Mouse (Mus musculus) spleen, adult 2 months (tissue): Measurements from ENCODE around the gene Rpp25l. TPM values are rescaled to one million over a fixed set of nuclear protein-coding genes. Genes with fewer than 3 reads are reported as not detected.

Source experiments
- DNase-seq, 2 experiments: peaks; one replicate each; pipeline versions ENCODE4 v3.0.0 to v3.0.0-alpha.2; 2012 to 2021; ENCODE audit warnings: low spot score in 2 of 2, low read depth in 1 of 2
- H3K27ac ChIP-seq: fragments of 200-500 bp; 2 replicates; pipeline ENCODE4 v1.5.1; 2012; ENCODE audit warnings: low read length, inconsistent platforms; ENCODE audit not compliant: insufficient read depth
- H3K27me3 ChIP-seq: fragments of 200-500 bp; 2 replicates; pipeline ENCODE4 v1.6.1; 2012; ENCODE audit warnings: mild to moderate bottlenecking, moderate library complexity, low read length, inconsistent platforms; ENCODE audit not compliant: control insufficient read depth, insufficient read depth
- H3K36me3 ChIP-seq: fragments of 200-500 bp; 2 replicates; pipeline ENCODE4 v1.6.1; 2012; ENCODE audit warnings: mild to moderate bottlenecking, low read length, inconsistent platforms; ENCODE audit not compliant: control insufficient read depth, insufficient read depth
- H3K4me1 ChIP-seq: fragments of 200-500 bp; 2 replicates; pipeline ENCODE4 v1.6.1; 2011; ENCODE audit warnings: inconsistent platforms; ENCODE audit not compliant: control insufficient read depth, insufficient read depth, insufficient read length
- H3K4me3 ChIP-seq: fragments of 200-500 bp; 2 replicates; pipeline ENCODE4 v1.5.1; 2011; ENCODE audit warnings: mild to moderate bottlenecking, inconsistent platforms; ENCODE audit not compliant: insufficient read depth, insufficient read length; ENCODE audit errors: extremely low read depth
- CTCF ChIP-seq: fragments of 200-500 bp; IDR thresholded peaks from 2 replicates; pipeline ENCODE4 v1.5.1; 2011; ENCODE audit warnings: mild to moderate bottlenecking, inconsistent platforms; ENCODE audit not compliant: insufficient read depth, insufficient read length, insufficient replicate concordance; ENCODE audit errors: extremely low read depth
- POLR2A ChIP-seq: fragments of 200-500 bp; IDR thresholded peaks from 2 replicates; pipeline ENCODE4 v1.6.1; 2011; ENCODE audit warnings: low read depth, low read length, inconsistent platforms
- WGBS: fragments of 180-500 bp; shearing (Covaris S2); methylation state at CpG from one replicate; pipeline ENCODE4 v1.1.7; 2018; 5-methylcytosine and 5-hydroxymethylcytosine counted together
- polyA plus RNA-seq: library from polyadenylated mRNA; depleted of rRNA; stranded (reverse); fragments of >200 nt; gene quantifications from 2 replicates; pipeline ENCODE4 v1.2.3, GENCODE M21; 2012

The Rpp25l gene
- polyA plus RNA-seq, 1 experiment: 32.8 TPM

- Histone ChIP-seq H3K27me3 (no peaks in the 10 kb centered on the region), H3K36me3 (no peaks in the 10 kb centered on the region), H3K27ac (no peak overlapping the region), H3K4me3 (no peak overlapping the region), H3K4me1 (no peaks in the 10 kb centered on the region)
- TF ChIP-seq POLR2A: no peak
- no peak for DNase-seq
- 84% methylated on average over 19 of the region's 19 CpGs for whole genome bisulfite sequencing
These were observed 40.1 kb downstream of the Rpp25l start for GRCm38 (mm10) chr4:41673186-41673585.

- Histone ChIP-seq H3K36me3 (no peaks in the 10 kb centered on the region), H3K4me1 (no peaks in the 10 kb centered on the region), H3K27ac (no peak overlapping the region), H3K4me3 (no peak overlapping the region), H3K27me3 (no peaks in the 10 kb centered on the region)
- WGBS: 67% methylated on average over 8 of the region's 8 CpGs
- DNase-seq: no peak
- TF ChIP-seq POLR2A: no peak
- no peak for TF ChIP-seq CTCF
These were observed 40.8 kb downstream of the Rpp25l start for GRCm38 (mm10) chr4:41672522-41672963.

GRCm38 (mm10) chr4:41671963-41672480, 41.3 kb downstream of the Rpp25l start:
- H3K36me3 ChIP-seq: no peaks in the 10 kb centered on the region
- no peaks in the 10 kb centered on the region for H3K4me1 ChIP-seq
- H3K27me3 ChIP-seq: no peaks in the 10 kb centered on the region
- no peak for DNase-seq
- H3K27ac ChIP-seq: no peak overlapping the region
- 49% methylated on average over 8 of the region's 8 CpGs for WGBS
- TF ChIP-seq CTCF (no peak), POLR2A (no peak)
- no peak overlapping the region for H3K4me3 ChIP-seq

- no peak overlapping the region for H3K27ac ChIP-seq
- no peaks in the 10 kb centered on the region for H3K4me1 ChIP-seq
- WGBS: 35% methylated on average over 5 of the region's 5 CpGs
- H3K27me3 ChIP-seq: no peaks in the 10 kb centered on the region
- no peaks in the 10 kb centered on the region for H3K36me3 ChIP-seq
- H3K4me3 ChIP-seq: no peak overlapping the region
- DNase-seq: no peak
- no peak for TF ChIP-seq CTCF
- TF ChIP-seq POLR2A: no peak
These were observed 41.8 kb downstream of the Rpp25l start for GRCm38 (mm10) chr4:41671500-41671899.

GRCm38 (mm10) chr4:41670836-41671235, 42.5 kb downstream of the Rpp25l start:
- no peaks in the 10 kb centered on the region for H3K4me1 ChIP-seq
- no peak for DNase-seq
- no peaks in the 10 kb centered on the region for H3K36me3 ChIP-seq
- H3K4me3 ChIP-seq: no peak overlapping the region
- H3K27me3 ChIP-seq: no peaks in the 10 kb centered on the region
- TF ChIP-seq POLR2A (no peak), CTCF (no peak)
- no peak overlapping the region for H3K27ac ChIP-seq
- WGBS: 88% methylated on average over 18 of the region's 18 CpGs

GRCm38 (mm10) chr4:41666646-41667045, 46.7 kb downstream of the Rpp25l start:
- TF ChIP-seq CTCF (no peak), POLR2A (no peak)
- no peak overlapping the region for H3K27ac ChIP-seq
- 0 out of 2 replicates have a peak, but pooled peaks cover 2% of the 10 kb centered on the region for H3K27me3 ChIP-seq
- WGBS: 92% methylated on average over 11 of the region's 11 CpGs
- no peak for DNase-seq
- H3K36me3 ChIP-seq: no peaks in the 10 kb centered on the region
- no peaks in the 10 kb centered on the region for H3K4me1 ChIP-seq
- no peak overlapping the region for H3K4me3 ChIP-seq

GRCm38 (mm10) chr4:41665009-41665675, 48.2 kb downstream of the Rpp25l start:
- 2% methylated on average over 4 of the region's 8 CpGs for WGBS
- no peak for DNase-seq
- Histone ChIP-seq H3K4me3 (no peak overlapping the region), H3K27me3 (0 out of 2 replicates have a peak, but pooled peaks cover 2% of the 10 kb centered on the region), H3K4me1 (no peaks in the 10 kb centered on the region), H3K36me3 (no peaks in the 10 kb centered on the region), H3K27ac (no peak overlapping the region)
- TF ChIP-seq CTCF: no peak
- TF ChIP-seq POLR2A: no peak
